Mouse (Mus musculus): ENCODE results near the gene Gm20388. TPM values are rescaled to one million over a fixed set of nuclear protein-coding genes. Genes with fewer than 3 reads are reported as not detected.

Gene Gm20388
- polyA plus RNA-seq, 1 experiment = 28.1 TPM

DNA sequence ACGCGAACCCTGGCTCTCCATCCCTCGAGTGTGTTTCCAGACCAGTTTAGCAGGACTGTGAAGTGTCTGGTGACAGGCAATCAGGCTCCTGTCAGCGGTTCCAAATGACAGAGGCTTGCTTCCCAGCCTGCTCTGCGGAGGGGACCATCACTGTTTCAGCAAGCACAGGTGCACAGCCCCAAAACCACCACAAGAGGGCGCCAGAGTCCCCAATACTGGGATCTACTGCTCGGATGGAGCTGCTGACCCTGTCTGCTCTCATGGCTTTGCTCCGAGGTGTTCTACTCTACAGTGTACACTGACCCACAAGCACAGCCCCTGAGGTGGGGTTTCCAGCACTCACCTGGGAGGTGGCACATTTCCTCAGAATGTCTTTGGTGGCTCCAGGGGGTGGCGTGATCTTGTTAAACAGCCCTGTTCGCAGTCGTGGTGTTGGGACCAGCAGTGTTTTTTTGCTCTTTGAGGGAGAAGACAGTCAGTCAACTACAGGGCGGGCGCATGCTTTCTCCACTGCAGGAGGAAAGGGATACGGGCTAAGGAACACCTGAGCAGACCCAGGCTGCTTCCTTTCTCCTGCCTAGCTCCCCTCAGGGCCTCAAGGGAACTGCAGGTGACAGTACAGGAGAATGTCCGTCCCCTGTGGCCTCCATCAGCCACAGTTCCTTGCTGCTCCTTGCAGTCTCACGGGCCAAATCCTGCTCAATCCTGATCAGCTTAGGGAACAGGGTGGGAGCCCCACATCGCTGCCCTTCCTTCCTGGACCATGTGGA, 1193.6 kb downstream of the Gm20388 start:
- no peaks in the 10 kb centered on the region for H3K4me1 ChIP-seq (ENCODE audit: control insufficient read depth, insufficient read depth, low read length)
- TF ChIP-seq EP300 (IDR thresholded peaks at IDR 0.05; ENCODE audit: insufficient read depth, low read depth, low read length) (no peak), POLR2A (IDR thresholded peaks at IDR 0.05; ENCODE audit: insufficient read depth, low read length) (no peak), CTCF (IDR thresholded peaks at IDR 0.05; ENCODE audit: low read depth, low read length) (peak; percentile 99)
- H3K36me3 ChIP-seq (ENCODE audit: control insufficient read depth, insufficient read depth, low read length, poor library complexity, severe bottlenecking) = no peaks in the 10 kb centered on the region
- no peak overlapping the region for H3K4me3 ChIP-seq (ENCODE audit: low read depth, low read length)
- H3K27ac ChIP-seq (ENCODE audit: insufficient read depth, low read length) = no peak overlapping the region
- H3K9ac ChIP-seq (ENCODE audit: low read depth, poor library complexity, severe bottlenecking) = no peak overlapping the region
- no peaks in the 10 kb centered on the region for H3K27me3 ChIP-seq (ENCODE audit: control insufficient read depth, insufficient read depth, low read length, poor library complexity, severe bottlenecking)
- no peaks in the 10 kb centered on the region for H3K9me3 ChIP-seq (replicated peaks; ENCODE audit: control insufficient read depth, insufficient read depth, low read length, poor library complexity, severe bottlenecking)

DNA sequence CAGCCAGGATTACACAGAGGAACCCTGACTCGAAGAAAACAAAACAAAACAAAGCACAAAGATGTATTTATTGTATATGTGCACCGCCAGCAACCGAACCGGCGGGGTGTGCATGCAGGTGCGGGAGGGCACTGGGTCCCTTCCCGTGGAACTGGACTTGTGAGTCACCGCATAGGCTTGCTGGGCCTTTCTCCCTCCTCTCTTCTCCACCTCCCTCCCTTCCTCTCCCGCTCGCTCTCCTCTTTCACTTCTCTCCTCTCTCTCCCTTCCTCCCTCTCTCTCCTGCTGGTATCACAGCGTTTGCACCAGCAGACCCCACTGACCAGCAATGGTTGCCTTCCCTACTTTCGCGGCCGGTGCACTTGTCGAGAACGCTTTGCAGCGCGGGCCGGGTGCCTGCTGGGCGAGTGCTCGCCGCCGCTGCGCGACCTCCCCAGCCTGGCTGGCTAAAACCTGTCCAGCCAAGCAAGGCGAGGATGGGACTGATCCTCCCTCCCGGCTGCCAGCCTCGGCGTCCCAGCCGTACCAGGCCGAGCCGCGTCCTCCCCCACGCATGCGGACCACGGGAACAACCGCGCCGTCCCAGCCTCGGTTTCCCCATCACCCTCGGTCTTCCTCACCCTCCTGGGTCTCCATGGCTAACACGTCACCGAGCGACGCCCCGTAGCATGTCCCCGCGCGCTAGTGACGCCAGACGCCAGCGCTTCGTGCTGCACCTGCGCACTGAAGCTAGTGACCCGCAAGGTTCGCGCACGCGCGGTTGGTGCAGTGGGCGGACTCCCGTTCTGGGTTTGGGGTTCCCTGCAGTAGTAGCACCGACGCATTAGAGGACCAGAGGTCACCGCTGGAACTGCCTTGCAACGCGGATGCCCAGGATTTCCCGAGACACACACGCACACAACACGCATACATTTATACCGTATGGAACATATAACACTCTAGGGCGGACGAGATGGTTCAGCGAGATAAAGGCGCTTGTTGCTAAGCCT, 1197.3 kb downstream of the Gm20388 start, which contains the start of gene Mthfsd:
TSS of gene Mthfsd (minus strand) at position 725 of the 989 bp plus-strand sequence.
- H3K4me3 ChIP-seq (ENCODE audit: low read depth, low read length) = peak within 1 kb of the TSS; percentile 88
- no peaks in the 10 kb centered on the region for H3K9me3 ChIP-seq (replicated peaks; ENCODE audit: control insufficient read depth, insufficient read depth, low read length, poor library complexity, severe bottlenecking)
- H3K27me3 ChIP-seq (ENCODE audit: control insufficient read depth, insufficient read depth, low read length, poor library complexity, severe bottlenecking) = no peaks in the 10 kb centered on the region
- H3K27ac ChIP-seq (ENCODE audit: insufficient read depth, low read length) = no peak within 1 kb of the TSS
- TF ChIP-seq POLR2A (IDR thresholded peaks at IDR 0.05; ENCODE audit: insufficient read depth, low read length) (peak; percentile 89), EP300 (IDR thresholded peaks at IDR 0.05; ENCODE audit: insufficient read depth, low read depth, low read length) (no peak), CTCF (IDR thresholded peaks at IDR 0.05; ENCODE audit: low read depth, low read length) (no peak)
- H3K9ac ChIP-seq (ENCODE audit: low read depth, poor library complexity, severe bottlenecking) = peak within 1 kb of the TSS; percentile 69
- H3K36me3 ChIP-seq (ENCODE audit: control insufficient read depth, insufficient read depth, low read length, poor library complexity, severe bottlenecking) = no peaks in the 10 kb centered on the region
- no peaks in the 10 kb centered on the region for H3K4me1 ChIP-seq (ENCODE audit: control insufficient read depth, insufficient read depth, low read length)

DNA sequence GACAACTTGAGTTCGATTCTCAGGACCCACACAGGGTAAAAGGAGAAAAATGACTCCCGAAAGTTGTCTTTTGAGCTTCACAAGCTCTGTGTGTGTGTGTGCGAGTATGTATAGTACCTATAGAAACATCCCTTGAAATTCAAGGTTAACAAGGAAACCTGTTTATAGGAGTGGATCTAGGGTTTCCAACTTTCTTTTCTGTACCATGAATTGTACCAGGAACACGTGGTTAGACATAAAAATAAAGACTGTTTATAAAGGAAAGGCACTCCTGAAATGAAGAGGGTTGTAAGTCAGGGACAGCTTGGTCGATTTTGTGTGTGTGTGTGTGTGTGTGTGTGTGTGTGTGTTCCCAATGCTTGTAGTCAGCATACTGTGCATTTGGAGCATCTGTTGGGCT, 1198.0 kb downstream of the Gm20388 start:
- TF ChIP-seq EP300 (IDR thresholded peaks at IDR 0.05; ENCODE audit: insufficient read depth, low read depth, low read length) = no peak
- no peak for TF ChIP-seq POLR2A (IDR thresholded peaks at IDR 0.05; ENCODE audit: insufficient read depth, low read length)
- no peak for TF ChIP-seq CTCF (IDR thresholded peaks at IDR 0.05; ENCODE audit: low read depth, low read length)
- Histone ChIP-seq H3K4me3 (ENCODE audit: low read depth, low read length) (peak overlapping the region; percentile 88), H3K9me3 (replicated peaks; ENCODE audit: control insufficient read depth, insufficient read depth, low read length, poor library complexity, severe bottlenecking) (no peaks in the 10 kb centered on the region), H3K9ac (ENCODE audit: low read depth, poor library complexity, severe bottlenecking) (peak overlapping the region; percentile 69), H3K4me1 (ENCODE audit: control insufficient read depth, insufficient read depth, low read length) (no peaks in the 10 kb centered on the region), H3K36me3 (ENCODE audit: control insufficient read depth, insufficient read depth, low read length, poor library complexity, severe bottlenecking) (no peaks in the 10 kb centered on the region), H3K27ac (ENCODE audit: insufficient read depth, low read length) (no peak overlapping the region), H3K27me3 (ENCODE audit: control insufficient read depth, insufficient read depth, low read length, poor library complexity, severe bottlenecking) (no peaks in the 10 kb centered on the region)

DNA sequence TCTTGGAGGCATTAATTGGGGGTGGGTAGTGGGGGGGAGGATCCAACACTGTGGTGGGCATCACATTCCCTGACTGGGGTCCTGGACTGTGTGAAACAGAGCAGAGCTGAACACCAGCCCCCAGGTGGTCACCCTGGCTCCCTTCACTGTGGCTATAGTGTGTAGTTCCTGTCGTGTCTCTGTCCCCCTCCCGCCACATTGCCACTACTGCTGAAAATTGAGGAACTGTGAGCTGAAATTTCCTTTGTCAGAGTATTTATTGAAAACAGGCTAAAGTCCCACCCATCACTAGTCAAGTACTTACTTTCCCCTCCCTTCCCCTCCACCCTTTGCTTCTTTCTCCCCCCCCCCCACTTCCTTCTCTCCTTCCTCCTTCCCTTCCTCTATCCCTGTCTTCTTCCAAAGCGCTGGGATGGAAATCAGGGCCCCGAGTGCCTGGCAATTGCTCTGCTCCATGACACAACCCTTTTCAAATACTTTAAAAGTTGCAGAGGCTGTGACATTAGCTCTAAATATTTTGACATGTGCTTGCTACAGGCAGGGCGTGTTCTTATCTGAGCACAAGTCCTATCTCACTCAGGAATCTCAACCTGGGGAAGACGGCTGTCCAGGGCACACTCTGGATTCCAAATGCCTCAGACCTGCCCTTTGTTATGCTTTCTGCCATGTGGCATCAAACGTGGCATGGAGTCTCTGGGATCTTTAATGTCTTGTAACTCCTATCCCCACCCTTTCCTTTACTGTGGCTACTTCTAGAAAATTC, 1200.7 kb downstream of the Gm20388 start:
- Histone ChIP-seq H3K9ac (ENCODE audit: low read depth, poor library complexity, severe bottlenecking) (no peak overlapping the region), H3K27me3 (ENCODE audit: control insufficient read depth, insufficient read depth, low read length, poor library complexity, severe bottlenecking) (peaks cover 18% of the 10 kb centered on the region), H3K9me3 (replicated peaks; ENCODE audit: control insufficient read depth, insufficient read depth, low read length, poor library complexity, severe bottlenecking) (no peaks in the 10 kb centered on the region)

DNA sequence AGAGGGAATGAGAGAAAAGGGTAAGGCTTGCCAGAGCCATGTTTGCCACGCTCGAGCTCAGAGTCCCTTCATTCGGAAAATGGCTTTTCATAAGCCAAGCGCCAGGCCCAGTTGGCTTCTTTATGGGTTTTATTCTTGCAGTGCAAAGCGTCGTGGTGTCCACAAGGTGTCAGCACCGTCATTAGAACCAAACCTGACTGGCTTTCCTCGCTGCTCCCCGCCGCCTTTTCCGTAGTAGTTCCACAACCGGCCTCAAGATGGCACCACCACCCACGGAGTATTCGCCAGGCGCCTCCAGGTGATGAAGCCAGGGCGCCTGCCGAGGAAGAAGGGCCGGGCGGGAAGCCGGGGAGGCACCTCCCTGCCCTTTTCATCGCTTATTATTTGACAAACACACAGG, 1202.6 kb downstream of the Gm20388 start:
- no peak overlapping the region for H3K4me3 ChIP-seq (ENCODE audit: low read depth, low read length)
- TF ChIP-seq EP300 (IDR thresholded peaks at IDR 0.05; ENCODE audit: insufficient read depth, low read depth, low read length) = no peak
- no peak for TF ChIP-seq POLR2A (IDR thresholded peaks at IDR 0.05; ENCODE audit: insufficient read depth, low read length)
- TF ChIP-seq CTCF (IDR thresholded peaks at IDR 0.05; ENCODE audit: low read depth, low read length) = peak; percentile 98

More for the DNA sequence above, 1200.7 kb downstream of the Gm20388 start:
- H3K4me3 ChIP-seq (ENCODE audit: low read depth, low read length) = no peak overlapping the region
- no peaks in the 10 kb centered on the region for H3K36me3 ChIP-seq (ENCODE audit: control insufficient read depth, insufficient read depth, low read length, poor library complexity, severe bottlenecking)
- TF ChIP-seq POLR2A (IDR thresholded peaks at IDR 0.05; ENCODE audit: insufficient read depth, low read length) (no peak), EP300 (IDR thresholded peaks at IDR 0.05; ENCODE audit: insufficient read depth, low read depth, low read length) (no peak), CTCF (IDR thresholded peaks at IDR 0.05; ENCODE audit: low read depth, low read length) (no peak)
- H3K27ac ChIP-seq (ENCODE audit: insufficient read depth, low read length) = no peak overlapping the region
- H3K4me1 ChIP-seq (ENCODE audit: control insufficient read depth, insufficient read depth, low read length) = no peaks in the 10 kb centered on the region

More for the DNA sequence above, 1202.6 kb downstream of the Gm20388 start:
- Histone ChIP-seq H3K27me3 (ENCODE audit: control insufficient read depth, insufficient read depth, low read length, poor library complexity, severe bottlenecking) (peaks cover 36% of the 10 kb centered on the region), H3K36me3 (ENCODE audit: control insufficient read depth, insufficient read depth, low read length, poor library complexity, severe bottlenecking) (no peaks in the 10 kb centered on the region), H3K9me3 (replicated peaks; ENCODE audit: control insufficient read depth, insufficient read depth, low read length, poor library complexity, severe bottlenecking) (no peaks in the 10 kb centered on the region), H3K9ac (ENCODE audit: low read depth, poor library complexity, severe bottlenecking) (peak overlapping the region; percentile 8; the same call in 1 of the 2 replicates), H3K27ac (ENCODE audit: insufficient read depth, low read length) (no peak overlapping the region), H3K4me1 (ENCODE audit: control insufficient read depth, insufficient read depth, low read length) (no peaks in the 10 kb centered on the region)

Measured in ES-Bruce4 (cell line).